Mouse (Mus musculus): ENCODE measurements around the gene Mtmr3. TPM values are rescaled to one million over a fixed set of nuclear protein-coding genes. Genes with fewer than 3 reads are reported as not detected.
"Not testable (repeated sequence)": the region's sequence is repeated elsewhere in the genome, so short reads cannot be mapped to it uniquely, and the experiment has no call there.

Gene Mtmr3
- polyA plus RNA-seq, 2 experiments from 2014 or later = 34.7 to 42.2 TPM

DNA sequence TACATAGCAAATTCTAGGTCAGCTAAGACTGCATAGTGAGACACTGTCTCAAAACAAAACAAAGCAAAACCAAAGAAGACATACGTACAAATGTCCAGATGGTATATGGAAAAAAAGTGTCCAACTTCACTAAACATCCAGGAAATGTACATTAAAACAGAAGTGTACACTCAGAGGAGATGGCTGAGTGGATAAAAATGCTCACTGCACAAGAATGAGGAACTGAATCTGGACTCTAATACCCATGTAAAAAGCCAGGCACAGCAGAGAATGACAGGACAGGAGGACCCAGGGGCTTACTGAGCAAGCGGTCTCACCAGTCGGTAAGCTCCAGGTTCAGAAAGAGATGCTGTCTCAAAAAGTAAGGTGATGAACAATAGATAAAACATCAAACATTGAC lies 5.3 kb upstream of the Mtmr3 start:
- no peak for ATAC-seq

DNA sequence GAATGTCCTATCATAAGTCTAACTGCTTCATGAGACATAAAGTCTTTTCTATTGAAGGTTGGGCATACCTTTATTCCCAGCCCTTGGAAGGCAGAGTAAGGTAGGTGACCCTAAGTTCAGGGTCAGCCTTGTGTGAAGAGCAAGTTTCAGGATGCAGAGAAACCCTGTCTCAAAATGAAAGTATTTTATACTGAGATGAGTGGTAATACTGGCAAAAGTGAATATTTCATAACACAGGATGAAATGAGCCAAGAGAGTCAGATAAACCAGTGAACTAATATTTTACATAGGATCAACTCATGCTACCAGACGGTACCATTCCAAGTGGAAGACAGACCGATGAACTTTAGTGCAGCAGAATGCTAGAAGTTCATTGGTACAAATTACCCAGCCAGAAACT lies 3.7 kb upstream of the Mtmr3 start:
- ATAC-seq = no peak

DNA sequence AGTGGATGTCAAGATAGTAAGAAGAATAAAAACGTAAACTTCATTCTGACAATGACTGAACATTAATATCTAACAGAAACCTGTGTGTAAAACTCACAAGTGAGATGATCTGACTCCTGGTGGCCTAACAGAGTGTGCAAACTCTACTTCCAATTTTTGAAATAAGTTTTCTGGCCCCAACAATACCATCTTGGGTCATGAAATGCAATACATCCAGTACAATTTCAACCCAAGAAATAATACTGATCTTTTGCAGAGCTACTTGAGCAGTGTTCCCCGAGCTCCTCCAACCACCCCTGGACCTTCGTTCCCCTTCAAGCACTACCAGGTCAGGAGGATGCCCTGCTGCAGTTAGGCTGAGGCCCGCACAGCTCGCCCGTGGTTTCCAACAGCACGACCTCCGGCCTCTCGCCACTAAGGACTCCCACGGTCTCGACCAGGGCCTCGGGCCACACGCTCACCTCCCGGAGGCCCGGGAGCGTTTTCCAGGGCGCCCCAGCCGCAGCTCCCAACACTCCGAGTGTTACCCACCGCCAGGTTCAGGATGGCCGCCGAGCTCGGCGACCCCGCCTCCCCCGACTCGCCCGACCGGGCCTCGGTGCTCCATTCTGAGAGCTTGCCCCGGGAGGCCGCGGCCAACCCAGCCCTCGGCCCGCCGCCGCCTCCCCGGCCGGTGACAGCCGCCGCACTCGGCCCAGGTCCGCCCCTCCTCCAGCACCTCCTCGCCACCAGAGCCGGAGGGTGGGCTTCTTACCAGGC lies 635 bp downstream of the Mtmr3 start:
- peak; percentile 35 for ATAC-seq

DNA sequence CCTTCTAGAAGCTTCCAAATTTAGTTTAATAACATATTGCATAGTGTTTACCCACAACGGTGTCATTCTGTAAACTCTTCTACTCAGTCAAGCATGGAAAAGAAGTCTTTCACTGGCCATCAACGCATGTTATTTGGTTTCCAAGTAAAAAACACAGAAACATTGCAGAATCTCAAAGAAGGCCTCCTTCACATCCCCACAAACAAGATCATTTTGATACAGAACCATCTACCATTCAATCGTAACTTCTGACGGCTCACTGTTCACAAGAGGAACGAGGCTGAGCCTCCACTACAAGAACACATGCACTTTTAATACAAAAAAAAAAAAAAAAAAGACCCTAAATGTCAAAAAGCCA lies 1.2 kb downstream of the Mtmr3 start:
- ATAC-seq = no peak

DNA sequence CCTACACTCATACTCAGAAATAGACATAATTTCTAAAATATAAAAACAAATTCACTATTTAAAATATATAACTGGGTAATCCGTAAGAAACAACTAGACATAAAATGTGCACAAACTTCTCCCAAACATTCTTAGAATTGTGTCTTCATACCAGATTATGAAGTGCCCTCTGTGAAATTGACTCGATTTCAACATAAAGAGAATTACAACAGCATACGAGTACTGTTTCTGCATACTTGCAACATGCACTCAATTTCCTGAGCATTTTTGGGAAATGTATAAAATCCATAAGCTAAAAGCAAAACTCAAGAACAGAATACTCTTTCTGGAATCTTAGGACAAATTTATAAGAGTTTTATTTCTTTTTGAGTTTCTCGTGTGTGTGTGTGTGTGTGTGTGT lies 2.9 kb downstream of the Mtmr3 start:
- no peak for ATAC-seq

DNA sequence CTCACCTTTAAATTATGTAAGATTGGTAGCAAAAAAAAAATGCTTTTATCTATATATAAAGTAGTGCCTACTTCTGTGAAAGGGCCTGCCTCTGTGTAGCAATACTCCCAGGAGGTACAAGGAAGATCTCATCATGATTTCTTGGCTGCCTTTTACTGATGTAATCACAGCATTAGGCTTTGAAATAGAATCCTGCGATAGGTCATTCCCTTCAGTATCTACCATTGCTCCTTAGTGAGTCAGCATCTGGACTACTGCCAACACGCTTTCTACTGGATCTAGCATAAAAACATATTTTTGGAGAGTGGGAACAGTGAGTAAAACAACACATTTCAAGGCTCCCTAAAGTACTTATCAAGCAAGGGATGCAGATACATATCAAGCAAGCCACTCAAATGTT lies 16.0 kb downstream of the Mtmr3 start:
- ATAC-seq = no peak

DNA sequence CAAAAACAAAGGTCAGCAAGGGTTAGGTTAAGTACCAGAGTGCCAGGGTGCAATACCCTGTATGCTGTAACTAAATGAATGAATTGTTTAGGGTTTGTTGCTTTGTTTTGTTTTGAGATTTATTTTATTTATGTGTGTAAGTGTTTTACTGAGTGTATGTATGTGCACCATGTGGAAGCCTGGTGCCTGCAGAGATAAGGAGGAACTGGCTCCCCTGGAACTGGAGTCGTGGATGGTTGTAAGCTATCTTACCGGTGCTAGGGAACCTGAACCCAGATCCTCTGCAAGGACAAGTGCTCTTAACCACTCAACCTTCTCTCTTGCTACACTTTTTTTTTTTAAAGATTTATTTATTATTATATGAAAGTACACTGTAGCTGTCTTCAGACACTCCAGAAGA lies 17.6 kb downstream of the Mtmr3 start:
- no peak for ATAC-seq

DNA sequence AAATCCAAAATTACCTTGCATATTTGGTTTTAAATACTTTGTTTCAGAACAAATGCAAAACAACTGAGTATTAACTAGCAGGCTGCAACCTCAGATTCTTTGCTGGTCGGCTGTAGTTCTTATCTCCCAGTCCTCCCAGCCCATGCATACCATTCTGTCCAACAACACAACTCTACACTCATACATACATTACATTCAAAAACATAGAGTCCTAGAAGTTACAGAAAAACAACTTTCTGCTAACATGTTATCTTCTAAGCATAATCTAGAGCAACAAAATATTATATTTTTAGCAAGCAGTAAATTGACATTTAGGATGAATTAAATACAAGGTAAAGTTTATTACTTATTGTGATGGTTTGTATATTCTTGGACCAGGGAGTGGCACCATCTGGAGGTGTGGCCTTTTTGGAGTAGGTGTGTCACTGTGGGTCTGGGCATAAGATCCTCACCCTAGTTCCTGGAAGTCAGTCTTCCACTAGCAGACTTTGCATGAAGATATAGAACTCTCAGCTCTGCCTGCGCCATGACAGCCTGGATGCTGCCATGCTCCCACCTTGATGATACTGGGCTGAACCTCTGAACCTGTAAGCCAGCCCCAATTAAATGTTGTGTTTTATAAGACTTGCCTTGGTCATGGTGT lies 18.5 kb downstream of the Mtmr3 start:
- ATAC-seq = not testable (repeated sequence)

DNA sequence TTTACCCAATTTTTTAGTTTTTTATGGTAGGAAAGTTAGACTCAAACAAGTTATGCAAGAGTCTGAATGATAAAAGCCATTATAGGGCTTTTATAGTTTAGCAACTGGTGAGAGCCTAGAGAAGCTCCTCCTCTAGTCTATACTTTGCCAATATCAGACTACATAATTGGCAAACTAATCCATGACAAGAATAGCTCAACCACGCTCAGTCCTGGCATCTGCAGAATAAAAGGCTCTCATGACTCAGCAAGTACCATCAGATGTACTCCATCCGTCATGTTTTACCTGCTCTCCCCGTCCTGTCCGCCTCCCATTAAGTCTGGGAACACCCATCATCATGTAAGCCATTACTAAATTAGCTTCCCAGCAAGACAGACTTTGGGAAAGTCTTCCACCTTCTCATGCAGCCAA lies 23.2 kb downstream of the Mtmr3 start:
- no peak for ATAC-seq

DNA sequence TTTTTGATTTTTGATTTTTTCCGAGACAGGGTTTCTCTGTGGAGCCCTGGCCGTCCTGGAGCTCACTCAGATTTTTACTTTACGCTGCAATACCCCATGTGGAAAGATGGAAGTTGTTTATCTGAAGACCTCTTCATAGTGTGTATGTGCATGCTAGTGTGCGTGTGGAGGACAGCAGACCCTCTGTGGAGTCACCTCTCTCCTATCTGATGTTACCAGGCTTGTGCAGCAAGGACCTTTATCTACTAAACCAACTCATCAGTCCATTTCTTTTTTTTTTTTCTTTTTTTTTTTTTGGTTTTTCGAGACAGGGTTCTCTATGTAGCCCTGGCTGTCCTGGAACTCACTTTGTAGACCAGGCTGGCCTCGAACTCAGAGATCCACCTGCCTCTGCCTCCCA lies 28.3 kb downstream of the Mtmr3 start:
- ATAC-seq = no peak

DNA sequence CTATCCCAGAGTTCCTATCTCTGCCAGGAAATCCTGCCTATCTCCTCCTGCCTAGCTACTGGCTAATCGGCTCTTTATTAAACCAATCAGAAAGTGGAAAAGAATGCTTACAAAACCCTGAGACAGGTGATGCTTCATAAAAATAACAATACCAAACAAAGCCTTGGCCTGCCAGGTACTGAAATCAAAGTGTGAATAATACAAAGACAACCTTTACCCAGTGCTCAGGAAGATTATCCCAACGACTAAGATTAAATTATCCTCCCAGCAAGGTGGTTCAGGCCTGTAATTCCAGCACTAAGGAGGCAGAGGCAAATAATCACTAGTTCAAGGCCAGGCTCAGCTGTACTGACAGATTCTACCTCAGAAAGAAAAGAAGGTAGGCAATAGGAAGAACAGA lies 29.1 kb downstream of the Mtmr3 start:
- ATAC-seq = no peak

DNA sequence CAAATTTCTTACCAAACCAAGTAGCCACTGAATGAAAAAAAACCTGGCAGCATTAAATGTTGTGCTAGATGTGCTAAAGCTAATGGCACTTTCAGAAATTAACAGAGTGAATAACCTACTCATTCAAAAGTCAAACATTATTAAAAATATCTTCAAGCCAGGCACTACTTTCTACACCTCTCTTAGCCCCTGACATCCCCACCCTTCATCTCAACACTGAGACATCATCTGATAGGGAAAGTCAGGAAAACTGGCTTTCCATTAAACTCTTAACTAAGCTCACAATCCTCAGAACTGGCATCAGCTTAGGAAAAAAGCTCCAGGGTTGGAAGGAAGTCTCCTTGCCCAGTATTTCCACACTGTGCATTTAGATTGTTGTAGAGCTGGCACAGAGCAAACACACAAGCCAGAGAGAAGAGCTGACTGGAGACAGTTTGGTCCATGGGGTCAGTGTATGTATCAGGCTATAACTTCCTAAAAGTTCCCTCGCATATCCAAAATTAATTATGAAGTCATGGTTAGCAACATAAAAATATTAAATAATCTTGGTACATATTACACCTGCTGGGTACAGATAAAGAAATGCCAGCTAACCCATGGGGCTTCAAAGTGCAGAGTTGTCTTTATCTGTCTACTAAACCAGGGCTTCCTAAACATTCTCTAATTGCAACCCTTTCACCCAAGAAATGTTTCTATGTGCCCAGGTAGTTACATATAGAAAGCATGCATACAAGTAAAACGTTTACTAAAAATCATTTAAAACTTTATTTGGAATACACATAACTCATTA lies 41.2 kb downstream of the Mtmr3 start:
- no peak for ATAC-seq

DNA sequence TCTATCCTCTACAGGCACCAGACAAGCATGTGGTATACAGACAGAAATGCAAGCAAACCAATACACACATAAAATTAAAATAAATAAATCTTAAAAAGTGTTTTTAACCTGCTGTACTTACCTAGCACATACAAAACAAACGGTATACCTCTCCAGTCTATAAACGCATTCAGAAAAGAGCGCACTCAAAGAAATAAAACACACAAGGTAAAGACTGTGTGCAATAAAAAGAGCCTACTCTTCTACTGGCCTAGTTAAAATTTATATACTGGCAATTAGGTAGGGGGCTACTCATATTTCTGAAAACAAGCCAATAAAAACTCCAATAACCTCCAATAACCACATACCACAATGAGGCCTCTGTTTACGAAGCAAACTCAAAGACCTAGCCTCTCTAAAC lies 47.1 kb downstream of the Mtmr3 start:
- ATAC-seq = no peak

DNA sequence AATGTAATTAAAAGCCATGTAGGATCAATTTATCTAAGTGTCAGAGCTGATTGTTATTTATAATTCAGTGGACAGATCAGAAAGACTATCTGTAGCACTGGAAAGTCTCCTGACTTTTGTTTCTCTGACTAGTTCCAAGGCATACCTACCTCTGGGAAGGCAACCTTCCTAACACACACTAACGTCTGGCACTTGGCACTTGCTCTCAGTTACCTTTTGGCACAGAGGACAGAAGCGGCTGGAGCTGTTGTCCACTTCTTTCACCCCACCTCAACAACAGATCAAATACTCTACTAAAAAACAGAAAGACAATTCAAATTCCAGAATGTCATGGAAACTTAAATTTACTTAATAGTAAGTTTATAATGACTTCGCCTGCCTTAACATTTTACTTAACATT lies 48.7 kb downstream of the Mtmr3 start:
- ATAC-seq = no peak

DNA sequence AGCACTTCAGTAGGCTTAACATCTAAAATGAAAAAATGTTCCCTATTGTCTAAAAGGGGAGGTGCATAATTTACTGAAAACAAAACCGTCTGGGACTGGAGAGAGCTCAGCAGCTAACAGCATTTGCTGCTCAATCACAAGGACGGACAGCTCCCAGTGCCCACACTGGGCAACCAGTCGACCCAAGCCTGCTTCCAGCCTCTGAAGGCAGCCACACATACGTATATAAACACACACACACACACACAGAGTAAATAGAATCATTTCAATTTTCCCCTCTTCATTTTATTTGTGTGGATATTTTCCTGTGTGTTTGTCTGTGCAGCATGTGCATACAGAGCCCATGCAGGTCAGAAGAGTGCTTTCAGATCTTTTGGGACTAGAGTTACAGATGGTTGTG lies 49.3 kb downstream of the Mtmr3 start:
- ATAC-seq = no peak

DNA sequence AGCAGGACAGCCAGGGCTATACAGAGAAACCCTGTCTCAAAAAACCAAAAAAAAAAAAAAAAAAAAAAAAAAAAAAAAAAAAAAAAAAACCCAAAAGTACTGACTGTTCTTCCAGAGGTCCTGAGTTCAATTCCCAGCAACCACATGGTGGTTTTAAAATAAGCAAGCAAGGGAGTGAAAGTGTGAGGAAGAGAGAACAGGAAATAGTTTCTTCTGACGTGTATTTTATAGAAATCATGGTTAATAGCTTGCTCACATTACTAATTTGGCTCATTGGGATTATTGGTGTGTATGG lies 50.1 kb downstream of the Mtmr3 start:
- not testable (repeated sequence) for ATAC-seq

DNA sequence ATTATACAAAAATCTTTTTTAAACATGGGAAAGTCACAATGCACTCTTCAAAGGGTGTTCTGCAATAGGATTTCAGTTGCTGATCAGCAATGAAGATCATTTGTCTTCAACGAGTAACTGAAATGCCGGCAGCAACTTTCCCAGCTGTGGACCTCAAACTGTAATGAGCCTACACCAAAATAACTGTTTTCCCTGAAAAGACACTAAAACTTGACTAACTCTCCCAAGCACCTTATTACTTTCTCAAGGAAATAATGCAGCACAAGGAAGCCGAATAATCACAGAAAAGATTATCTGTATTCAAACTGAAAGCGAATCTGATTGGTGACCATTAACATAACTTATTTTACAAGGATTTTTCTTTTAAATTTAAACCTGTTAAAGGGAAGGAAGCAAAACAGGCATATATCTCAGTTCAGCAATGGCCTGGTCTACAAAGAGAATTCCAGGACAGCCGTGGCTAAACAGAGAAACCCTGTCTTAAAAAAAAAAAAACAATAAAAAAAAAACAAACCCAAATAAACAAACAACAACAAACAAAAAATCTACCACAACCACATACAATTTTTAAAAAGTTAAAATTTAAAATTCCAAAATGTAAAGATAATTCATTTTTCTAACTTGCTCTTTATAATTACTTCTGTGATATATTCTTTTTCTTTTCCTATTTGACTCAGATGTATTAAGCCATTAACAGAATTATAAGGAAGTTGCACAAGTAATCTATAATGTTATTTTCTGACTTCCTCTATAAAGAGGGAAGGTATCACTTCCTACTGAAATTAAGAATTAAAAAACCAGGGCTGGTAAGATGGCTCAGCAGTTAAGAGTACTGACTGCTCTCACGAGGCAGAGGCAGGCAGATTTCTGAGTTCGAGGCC lies 50.7 kb downstream of the Mtmr3 start:
- no peak for ATAC-seq

DNA sequence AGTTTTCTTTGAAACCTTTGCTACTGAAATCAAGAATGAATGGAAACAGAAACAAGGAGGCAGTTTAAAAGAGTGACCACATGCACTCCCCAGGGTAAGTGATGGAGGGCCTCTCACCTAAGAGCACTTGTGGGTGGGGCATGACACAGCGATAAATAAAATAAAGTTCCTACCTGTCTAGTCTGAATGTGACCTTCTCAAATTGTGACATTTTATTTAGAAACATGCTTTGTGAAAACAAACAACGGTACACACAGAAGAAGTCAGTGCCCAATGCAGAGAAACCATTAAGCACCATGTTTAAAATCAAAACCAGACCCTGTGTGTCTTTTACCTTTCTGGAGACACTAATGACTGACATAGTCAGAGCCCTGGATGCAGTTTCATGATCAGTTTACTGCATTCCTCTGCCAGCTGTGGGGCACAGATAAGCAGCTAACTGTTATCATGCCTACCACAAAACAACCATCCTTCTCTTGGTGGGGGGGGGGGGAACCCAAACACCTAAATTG lies 51.6 kb downstream of the Mtmr3 start:
- ATAC-seq = no peak

DNA sequence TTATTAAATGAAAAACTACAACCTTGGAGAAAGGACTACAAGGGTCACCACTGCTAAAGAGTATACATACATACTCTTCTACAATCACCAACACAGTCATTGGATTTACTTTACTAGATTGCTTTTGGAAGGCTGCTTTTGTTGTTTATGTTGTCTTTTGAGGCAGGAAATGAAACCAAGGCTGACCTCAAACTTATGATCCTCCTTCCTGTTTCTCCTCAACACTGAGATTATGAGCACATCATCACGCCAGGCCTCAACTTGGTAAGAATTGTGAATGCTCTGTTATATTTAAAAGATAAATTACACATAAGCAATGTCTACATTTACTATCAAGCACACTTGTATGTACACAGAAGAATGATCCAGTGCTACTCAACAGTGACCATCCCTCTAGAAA lies 58.0 kb downstream of the Mtmr3 start:
- ATAC-seq = peak; percentile 82

DNA sequence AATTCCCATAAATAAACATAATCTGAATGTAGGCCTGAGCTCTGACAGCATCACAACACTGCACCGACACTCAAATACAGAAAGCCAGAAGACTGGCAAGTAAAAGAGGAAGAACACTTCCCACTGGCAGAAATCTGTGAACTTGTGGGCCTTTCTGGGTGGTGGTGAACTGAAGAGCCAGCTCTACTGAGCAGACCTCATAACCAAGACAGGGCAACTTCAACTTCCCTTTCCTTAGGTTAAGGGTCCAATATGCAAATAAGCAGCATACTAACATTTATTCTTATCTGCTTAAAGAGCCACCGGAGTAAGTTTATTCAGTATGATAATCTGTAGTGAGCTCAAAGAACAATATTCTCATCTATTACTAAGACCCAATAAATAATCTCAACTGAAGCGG lies 67.5 kb downstream of the Mtmr3 start:
- no peak for ATAC-seq

DNA sequence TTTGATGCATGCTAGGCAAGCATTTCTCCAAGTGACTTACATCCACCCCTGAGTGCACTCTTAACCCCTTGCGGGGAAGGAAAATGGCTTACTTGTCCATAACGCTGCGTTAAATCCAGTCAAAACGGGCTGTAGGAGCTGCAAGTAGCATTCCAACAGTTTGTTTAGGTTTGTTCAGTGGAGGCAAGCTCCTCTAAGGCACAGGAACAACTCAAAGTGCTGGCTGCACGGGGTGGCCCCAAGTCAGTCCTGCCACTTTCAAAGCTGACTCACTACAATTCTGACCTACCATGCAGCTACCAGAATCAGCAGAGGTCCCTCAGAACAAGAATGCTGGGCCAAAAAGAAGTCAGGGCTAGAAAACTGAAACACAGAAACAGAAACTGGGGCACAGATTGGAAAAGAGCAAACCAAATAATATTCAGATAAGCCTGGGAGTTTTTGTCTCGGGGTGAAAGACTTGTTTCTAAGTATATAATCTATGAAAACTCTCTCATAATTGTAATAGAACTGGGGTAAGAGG lies 72.5 kb downstream of the Mtmr3 start:
- no peak for ATAC-seq

DNA sequence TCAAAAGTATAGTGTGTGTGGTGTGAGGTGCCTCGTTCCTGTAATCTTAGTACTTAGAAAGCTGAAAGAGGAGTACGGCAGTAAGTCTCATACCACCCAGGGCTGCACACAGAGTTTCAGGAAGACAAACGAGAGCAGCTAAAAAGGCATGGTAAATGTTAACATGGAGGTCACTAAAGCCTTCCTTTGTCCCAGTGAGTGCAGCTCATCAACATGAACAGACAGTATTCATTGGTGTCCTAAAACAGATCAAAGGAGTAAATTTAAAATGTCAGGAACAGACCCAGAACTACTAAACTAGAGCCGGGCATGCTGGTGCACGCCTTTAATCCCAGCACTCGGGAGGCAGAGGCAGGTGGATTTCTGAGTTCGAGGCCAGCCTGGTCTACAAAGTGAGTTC lies 75.7 kb downstream of the Mtmr3 start:
- no peak for ATAC-seq

DNA sequence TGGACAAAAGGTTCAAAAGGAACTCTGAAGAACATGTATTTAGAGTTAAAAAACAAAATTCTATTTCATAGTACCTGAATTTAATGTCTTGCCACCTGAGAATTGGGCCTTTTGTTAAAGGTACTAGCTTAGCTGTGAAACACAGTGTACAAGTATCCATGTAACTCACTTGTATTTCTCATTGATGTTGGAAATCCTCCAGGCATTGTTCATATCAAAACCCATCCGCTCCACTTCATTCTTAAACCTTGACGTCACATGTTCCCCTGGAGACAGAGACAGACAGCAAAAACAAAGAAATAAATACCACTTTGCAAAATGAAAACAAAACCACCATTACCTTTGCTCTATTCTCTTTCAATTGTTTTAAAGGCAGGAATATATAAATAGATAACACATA lies 87.2 kb downstream of the Mtmr3 start:
- peak; percentile 56 for ATAC-seq
